Mouse (Mus musculus) Patski (cell line): ENCODE data around the gene Elovl3. TPM values are rescaled to one million over a fixed set of nuclear protein-coding genes. Genes with fewer than 3 reads are reported as not detected.

Experiments used
- ATAC-seq: fragments of 100-300 bp; one replicate; pipeline ENCODE4 v1.8.0; 2021
- CTCF ChIA-PET: fragments of 350-600 bp; sonication (Branson Sonifier 250); formaldehyde crosslinking; loops from one replicate; lab custom pipeline; 2022; ENCODE audit warnings: inconsistent platforms; lab: Charles Lee
- POLR2A ChIA-PET: fragments of 350-600 bp; sonication (Branson Sonifier 250); formaldehyde crosslinking; loops from one replicate; lab custom pipeline; 2022; ENCODE audit warnings: antibody characterized with exemption, inconsistent platforms; lab: Charles Lee
- DNase-seq: peaks from one replicate; pipeline ENCODE4 v3.0.0-alpha.2; 2011; ENCODE audit warnings: low read depth, low spot score
- H3K27me3 ChIP-seq: fragments of 371-371 bp; one replicate; pipeline ENCODE4 v1.5.1; 2021
- CTCF ChIP-seq: fragments of 100-300 bp; IDR thresholded peaks from one replicate; pipeline ENCODE4 v1.5.1; 2021
- in situ Hi-C: fragments of 300-500 bp; cut with MboI; formaldehyde crosslinking; loops from 3 replicates; pipeline ENCODE4 v1.11.1; 2018; ENCODE audit warnings: low pct_unique_long_range_greater_than_20kb, mixed read lengths
- polyA plus RNA-seq: library from polyadenylated mRNA; unstranded; gene quantifications from one replicate; pipeline ENCODE4 v1.2.3, GENCODE M21; 2021

Elovl3 gene
- polyA plus RNA-seq, 1 experiment from 2014 or later = not detected

- ChIA-PET CTCF (interaction anchor here (0.7 to 7.2 kb wide), 21 partner anchors 9 to 201 kb away, joined by 3 to 39 read pairs (median 4); partner anchors contain the start of gene Nfkb2), POLR2A (interaction anchor here (0.6 to 1.2 kb wide), 3 partner anchors 117 to 195 kb away, joined by 3 to 4 read pairs (median 3); no protein-coding TSS in a partner anchor)
- DNase-seq (peak; percentile 48), ATAC-seq (peak; percentile 51)
- TF ChIP-seq CTCF = no peak
- H3K27me3 ChIP-seq = peaks cover 71% of the 10 kb centered on the region
- in situ Hi-C loops = loop anchor here (5.0 to 10.0 kb wide), 2 partner anchors 122 to 230 kb away; no protein-coding TSS in a partner anchor
Measured at GRCm38 (mm10) chr19:46135297-46135696, 3.6 kb downstream of the Elovl3 start.

GRCm38 (mm10) chr19:46135789-46136638 is 4.3 kb downstream of the Elovl3 start:
- peak; percentile 51 for ATAC-seq
- no peak for TF ChIP-seq CTCF
- ChIA-PET CTCF (interaction anchor here (0.7 to 7.2 kb wide), 26 partner anchors 8 to 200 kb away, joined by 3 to 39 read pairs (median 4); partner anchors contain the start of gene Nfkb2), POLR2A (interaction anchor here (0.6 to 1.2 kb wide), 4 partner anchors 116 to 194 kb away, joined by 3 to 4 read pairs (median 3); partner anchors contain the start of gene Fbxl15)
- DNase-seq = no peak
- H3K27me3 ChIP-seq = peaks cover 71% of the 10 kb centered on the region
- in situ Hi-C loops = loop anchor here (5.0 to 10.0 kb wide), 2 partner anchors 121 to 229 kb away; no protein-coding TSS in a partner anchor

- peak; percentile 52 for ATAC-seq
- POLR2A ChIA-PET = interaction anchor here (1.0 kb wide), 1 partner anchor 191 kb away, joined by 3 read pairs; the partner anchor contains the start of gene Fbxl15
- no peak for DNase-seq
- TF ChIP-seq CTCF = no peak
- peaks cover 72% of the 10 kb centered on the region for H3K27me3 ChIP-seq
- CTCF ChIA-PET = interaction anchor here (0.9 to 7.2 kb wide), 18 partner anchors 12 to 199 kb away, joined by 3 to 39 read pairs (median 5); partner anchors contain the start of gene Nfkb2
- in situ Hi-C loops = loop anchor here (5.0 to 10.0 kb wide), 2 partner anchors 120 to 228 kb away; no protein-coding TSS in a partner anchor
Measured at GRCm38 (mm10) chr19:46136639-46137580, 5.2 kb downstream of the Elovl3 start.

- no peak for TF ChIP-seq CTCF
- ChIA-PET CTCF (interaction anchor here (7.2 kb wide), 1 partner anchor 113 kb away, joined by 39 read pairs; no protein-coding TSS in a partner anchor), POLR2A (interaction anchor here (0.7 kb wide), 1 partner anchor 20 kb away, joined by 4 read pairs; no protein-coding TSS in a partner anchor)
- in situ Hi-C loops = no loop called here
- H3K27me3 ChIP-seq = peaks cover 79% of the 10 kb centered on the region
- no peak for DNase-seq
- ATAC-seq = no peak
Measured at GRCm38 (mm10) chr19:46140324-46140723, 8.6 kb downstream of the Elovl3 start.

DNA sequence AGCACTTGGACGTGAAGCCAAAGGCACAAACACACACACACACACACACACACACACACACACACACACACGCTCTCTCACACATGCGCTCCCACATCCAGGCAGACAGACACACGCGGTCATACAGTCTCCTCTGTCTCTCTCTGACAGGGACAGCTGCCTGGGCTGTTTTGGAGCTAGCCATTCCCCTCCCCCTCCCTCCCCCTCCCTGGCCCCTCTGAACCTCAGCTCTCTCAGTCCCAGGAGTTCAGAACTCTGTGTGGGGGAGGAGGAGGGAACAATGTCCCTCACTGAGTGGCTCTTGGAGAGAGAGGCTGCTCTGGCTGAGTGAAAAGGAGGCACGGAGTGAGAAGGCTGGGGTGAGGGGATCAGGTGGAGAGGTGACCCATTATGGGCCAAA is 9.4 kb downstream of the Elovl3 start:
- H3K27me3 ChIP-seq = peaks cover 87% of the 10 kb centered on the region
- ChIA-PET POLR2A (no interaction called here), CTCF (interaction anchor here (7.2 kb wide), 1 partner anchor 112 kb away, joined by 39 read pairs; no protein-coding TSS in a partner anchor)
- DNase-seq (no peak), ATAC-seq (no peak)
- in situ Hi-C loops = no loop called here
- no peak for TF ChIP-seq CTCF

GRCm38 (mm10) chr19:46147511-46148371 is 16.0 kb downstream of the Elovl3 start, which contains the start of gene Pitx3:
Gene Pitx3, minus strand, starts transcription at chr19:46148326.
- ATAC-seq (no peak), DNase-seq (no peak)
- ChIA-PET CTCF (no interaction called here), POLR2A (interaction anchor here (1.1 kb wide), 1 partner anchor 10 kb away, joined by 3 read pairs; no protein-coding TSS in a partner anchor)
- in situ Hi-C loops = no loop called here
- H3K27me3 ChIP-seq = peaks cover 76% of the 10 kb centered on the region
- no peak for TF ChIP-seq CTCF

DNA sequence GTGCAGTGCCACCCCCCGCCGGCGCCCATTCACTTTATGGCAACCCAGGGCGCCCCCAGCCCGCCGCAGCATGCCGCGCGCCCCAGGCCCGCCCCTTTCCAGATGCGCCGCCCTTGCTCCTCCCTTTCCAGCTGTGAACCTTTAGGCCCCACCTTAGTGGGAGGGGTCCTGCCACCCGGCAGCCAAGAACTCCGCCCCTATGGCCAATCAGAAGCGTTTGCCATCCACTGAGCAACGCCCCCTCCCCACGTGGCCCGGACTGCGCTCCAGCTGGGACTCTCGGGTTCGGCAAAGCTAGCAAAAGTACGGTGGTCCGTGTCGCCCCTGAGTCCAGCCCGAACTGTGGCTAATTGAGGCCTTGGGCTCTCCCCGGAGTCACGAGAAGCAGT is 16.7 kb downstream of the Elovl3 start:
- POLR2A ChIA-PET = no interaction called here
- ATAC-seq = no peak
- H3K27me3 ChIP-seq = peaks cover 69% of the 10 kb centered on the region
- CTCF ChIA-PET = no interaction called here
- in situ Hi-C loops = no loop called here
- DNase-seq = no peak
- no peak for TF ChIP-seq CTCF

DNA sequence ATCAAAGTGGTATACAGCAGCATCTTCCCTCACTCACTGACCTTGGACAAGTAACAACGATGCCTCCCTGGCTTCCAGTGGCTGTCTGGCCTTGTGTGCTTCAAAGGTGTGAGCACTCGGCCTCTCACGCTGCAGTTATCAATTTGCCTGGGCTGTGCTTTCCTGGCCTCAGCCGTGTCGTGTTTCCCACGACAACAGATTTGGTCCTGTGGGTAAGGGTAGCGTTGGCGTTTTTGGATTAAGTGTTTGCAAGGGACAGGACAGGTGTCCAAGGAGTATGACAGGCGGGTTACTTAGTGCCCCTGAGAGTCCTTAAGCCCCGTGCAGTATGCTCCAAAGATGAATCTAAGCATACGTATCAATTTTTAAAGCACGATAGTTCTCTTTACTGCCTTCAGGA is 17.4 kb downstream of the Elovl3 start:
- no peak for TF ChIP-seq CTCF
- DNase-seq (no peak), ATAC-seq (no peak)
- CTCF ChIA-PET = no interaction called here
- in situ Hi-C loops = no loop called here
- POLR2A ChIA-PET = no interaction called here
- peaks cover 62% of the 10 kb centered on the region for H3K27me3 ChIP-seq
